Mouse (Mus musculus) gonadal fat pad, adult 2 months (tissue): ENCODE results near the gene Zfp503. TPM values are rescaled to one million over a fixed set of nuclear protein-coding genes. Genes with fewer than 3 reads are reported as not detected.

ENCODE experiments used
- DNase-seq: peaks from one replicate; pipeline ENCODE4 v3.0.0-alpha.2; 2012; ENCODE audit warnings: low read depth
- polyA plus RNA-seq: library from polyadenylated mRNA; depleted of rRNA; stranded (reverse); fragments of >200 nt; gene quantifications from 2 replicates; pipeline ENCODE4 v1.2.3, GENCODE M21; 2012; rRNA removed

The Zfp503 gene
- polyA plus RNA-seq, 1 experiment = 30.9 TPM

- no peak for DNase-seq
Observed at GRCm38 (mm10) chr14:21968978-21969377, 20.4 kb downstream of the Zfp503 start.

GRCm38 (mm10) chr14:21967375-21968010 lies 21.9 kb downstream of the Zfp503 start:
- DNase-seq = no peak

- no peak for DNase-seq
Observed at GRCm38 (mm10) chr14:21966276-21966675, 23.1 kb downstream of the Zfp503 start.

- no peak for DNase-seq
Observed at GRCm38 (mm10) chr14:21962381-21963050, 26.9 kb downstream of the Zfp503 start.

- no peak for DNase-seq
Observed at GRCm38 (mm10) chr14:21959243-21959642, 30.2 kb downstream of the Zfp503 start.

- DNase-seq = no peak
Observed at GRCm38 (mm10) chr14:21958643-21959042, 30.8 kb downstream of the Zfp503 start.

GRCm38 (mm10) chr14:21952541-21952940 lies 36.9 kb downstream of the Zfp503 start:
- DNase-seq = peak; percentile 77

GRCm38 (mm10) chr14:21951896-21952523 lies 37.4 kb downstream of the Zfp503 start:
- DNase-seq = no peak

GRCm38 (mm10) chr14:21944946-21945345 lies 44.5 kb downstream of the Zfp503 start:
- no peak for DNase-seq

GRCm38 (mm10) chr14:21941581-21941980 lies 47.8 kb downstream of the Zfp503 start:
- no peak for DNase-seq

GRCm38 (mm10) chr14:21937116-21937515 lies 52.3 kb downstream of the Zfp503 start:
- no peak for DNase-seq

- no peak for DNase-seq
Observed at GRCm38 (mm10) chr14:21936102-21936630, 53.2 kb downstream of the Zfp503 start.

Other genes with a start within 250 kb of the Zfp503 start
- 16.8 and 19.2 TPM in 2 replicates for gene Samd8, start 239.1 kb downstream of the Zfp503 start, polyA plus RNA-seq
- gene Dusp13, start 238.4 kb downstream of the Zfp503 start, polyA plus RNA-seq = 2.2 and 3.5 TPM in 2 replicates
- 158 and 180 TPM in 2 replicates for gene Vdac2, start 164.4 kb downstream of the Zfp503 start, polyA plus RNA-seq
- gene Comtd1, start 140.6 kb downstream of the Zfp503 start, polyA plus RNA-seq = 29.8 and 37.6 TPM in 2 replicates
- gene Lrmda, start 30.1 kb upstream of the Zfp503 start, polyA plus RNA-seq = 5.7 and 8.2 TPM in 2 replicates